Mouse (Mus musculus) adrenal gland, postnatal 14 days (tissue): ENCODE results near the gene Tdrd3. TPM values are rescaled to one million over a fixed set of nuclear protein-coding genes. Genes with fewer than 3 reads are reported as not detected.

Experiments
- DNase-seq: peaks from one replicate; pipeline ENCODE4 v3.0.0; 2021; ENCODE audit warnings: mixed read lengths
- total RNA-seq: library from RNA; stranded (reverse); gene quantifications from 2 replicates; pipeline ENCODE4 v1.2.3, GENCODE M21; 2021

The Tdrd3 gene
- total RNA-seq, 1 experiment from 2014 or later: 31.6 TPM

GRCm38 (mm10) chr14:87567034-87567461 lies 150.6 kb downstream of the Tdrd3 start:
- peak; percentile 10 for DNase-seq

- peak; percentile 21 for DNase-seq
Observed at GRCm38 (mm10) chr14:87567626-87568446, 151.4 kb downstream of the Tdrd3 start.

GRCm38 (mm10) chr14:87568447-87568908 lies 152.0 kb downstream of the Tdrd3 start:
- peak; percentile 40 for DNase-seq

GRCm38 (mm10) chr14:87569471-87569870 lies 153.0 kb downstream of the Tdrd3 start:
- DNase-seq: no peak

GRCm38 (mm10) chr14:87572453-87572852 lies 156.0 kb downstream of the Tdrd3 start:
- DNase-seq: no peak

- DNase-seq: no peak
Observed at GRCm38 (mm10) chr14:87582610-87583009, 166.2 kb downstream of the Tdrd3 start.
